Mouse (Mus musculus) liver, postnatal 0 days (tissue): ENCODE results near the gene Pdss2. TPM values are rescaled to one million over a fixed set of nuclear protein-coding genes. Genes with fewer than 3 reads are reported as not detected.

Experiments
- ATAC-seq: fragments of 200-750 bp; cut with Nextera tagmentation; 2 replicates; pipeline ENCODE4 v1.8.0; 2017; ENCODE audit warnings: mild to moderate bottlenecking, moderate library complexity
- DNase-seq: peaks from one replicate; pipeline ENCODE4 v3.0.0-alpha.2; 2016
- H3K27ac ChIP-seq: fragments of 300-500 bp; sonication (generic); 2 replicates; pipeline ENCODE4 v1.5.1; 2014; ENCODE audit warnings: antibody characterized with exemption, moderate library complexity, mild to moderate bottlenecking, low read depth
- H3K27me3 ChIP-seq: fragments of 300-500 bp; sonication (generic); 2 replicates; pipeline ENCODE4 v1.6.1; 2014; ENCODE audit warnings: low read length, control low read depth, mixed read lengths; ENCODE audit not compliant: insufficient read depth
- H3K36me3 ChIP-seq: fragments of 300-500 bp; sonication (generic); replicated peaks from 2 replicates; pipeline ENCODE4 v1.6.1; 2014; ENCODE audit warnings: mild to moderate bottlenecking, control low read depth, low read length, moderate library complexity, mixed read lengths; ENCODE audit not compliant: insufficient read depth
- H3K4me1 ChIP-seq: fragments of 300-500 bp; sonication (generic); 2 replicates; pipeline ENCODE4 v1.6.1; 2014; ENCODE audit warnings: antibody characterized with exemption, mild to moderate bottlenecking, control low read depth; ENCODE audit not compliant: insufficient read depth
- H3K4me2 ChIP-seq: fragments of 300-500 bp; sonication (generic); 2 replicates; pipeline ENCODE4 v1.6.1; 2014; ENCODE audit warnings: low read depth, mild to moderate bottlenecking, low read length, moderate library complexity, mixed read lengths
- H3K4me3 ChIP-seq: fragments of 300-500 bp; sonication (generic); 2 replicates; pipeline ENCODE4 v1.5.1; 2014; ENCODE audit warnings: low read depth, low read length
- H3K9ac ChIP-seq: fragments of 300-500 bp; sonication (generic); replicated peaks from 2 replicates; pipeline ENCODE4 v1.6.1; 2014; ENCODE audit warnings: mild to moderate bottlenecking, moderate library complexity
- H3K9me3 ChIP-seq: fragments of 300-500 bp; sonication (generic); 2 replicates; pipeline ENCODE4 v1.6.1; 2016; ENCODE audit warnings: mild to moderate bottlenecking, control low read depth, low read length, mixed read lengths
- CTCF ChIP-seq: sonication (generic); IDR thresholded peaks from 2 replicates; pipeline ENCODE4 v1.5.1; 2016; ENCODE audit warnings: antibody characterized with exemption, low read depth
- EP300 ChIP-seq: IDR thresholded peaks from 2 replicates; pipeline ENCODE4 v1.6.1; 2016; ENCODE audit warnings: antibody characterized with exemption, low read depth, mild to moderate bottlenecking
- WGBS: fragments of 180-500 bp; shearing (Covaris S2); extraction: QIAGEN DNeasy Blood & Tissue Kit; methylation state at CpG from one replicate; pipeline ENCODE4 v1.1.7; 2014; ENCODE audit not compliant: insufficient replicate concordance; 5-methylcytosine and 5-hydroxymethylcytosine counted together
- polyA plus RNA-seq: library from polyadenylated mRNA; unstranded; fragments of >200 nt; fragmentation: Nextera tagmentation; extraction: Ambion mirVana; gene quantifications from 2 replicates; pipeline ENCODE4 v1.2.1, GENCODE M21; 2015

The Pdss2 gene
- polyA plus RNA-seq, 1 experiment from 2014 or later: 4.5 TPM

DNA sequence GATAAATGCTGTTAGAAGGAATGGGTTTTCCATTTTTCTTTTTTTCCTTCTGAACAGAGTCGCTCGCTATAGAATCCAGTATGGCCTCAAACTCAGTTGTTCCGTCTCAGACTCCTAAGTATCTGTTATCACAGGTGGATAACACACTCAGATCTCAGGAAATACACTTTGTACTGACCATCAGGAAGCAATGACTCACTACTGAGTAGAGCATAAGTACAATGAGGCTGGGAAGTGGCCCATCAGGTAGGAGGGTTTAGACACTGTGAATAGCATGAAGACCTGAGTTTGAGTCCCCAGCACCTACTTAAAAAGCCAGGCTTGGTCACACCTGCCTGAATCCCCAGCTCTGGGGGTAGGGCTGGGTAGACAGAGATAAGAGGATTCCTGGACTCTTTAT is 227.4 kb downstream of the Pdss2 start:
- Histone ChIP-seq H3K36me3 (no peaks in the 10 kb centered on the region), H3K4me1 (0 out of 2 replicates have a peak, but pooled peaks cover 3% of the 10 kb centered on the region), H3K9ac (no peak overlapping the region), H3K4me2 (no peak overlapping the region), H3K27ac (no peak overlapping the region), H3K27me3 (no peaks in the 10 kb centered on the region), H3K4me3 (no peak overlapping the region), H3K9me3 (no peaks in the 10 kb centered on the region)
- ATAC-seq: no peak
- TF ChIP-seq CTCF: no peak
- TF ChIP-seq EP300: no peak
- 87% methylated on average over 3 of the region's 3 CpGs for WGBS
- no peak for DNase-seq

DNA sequence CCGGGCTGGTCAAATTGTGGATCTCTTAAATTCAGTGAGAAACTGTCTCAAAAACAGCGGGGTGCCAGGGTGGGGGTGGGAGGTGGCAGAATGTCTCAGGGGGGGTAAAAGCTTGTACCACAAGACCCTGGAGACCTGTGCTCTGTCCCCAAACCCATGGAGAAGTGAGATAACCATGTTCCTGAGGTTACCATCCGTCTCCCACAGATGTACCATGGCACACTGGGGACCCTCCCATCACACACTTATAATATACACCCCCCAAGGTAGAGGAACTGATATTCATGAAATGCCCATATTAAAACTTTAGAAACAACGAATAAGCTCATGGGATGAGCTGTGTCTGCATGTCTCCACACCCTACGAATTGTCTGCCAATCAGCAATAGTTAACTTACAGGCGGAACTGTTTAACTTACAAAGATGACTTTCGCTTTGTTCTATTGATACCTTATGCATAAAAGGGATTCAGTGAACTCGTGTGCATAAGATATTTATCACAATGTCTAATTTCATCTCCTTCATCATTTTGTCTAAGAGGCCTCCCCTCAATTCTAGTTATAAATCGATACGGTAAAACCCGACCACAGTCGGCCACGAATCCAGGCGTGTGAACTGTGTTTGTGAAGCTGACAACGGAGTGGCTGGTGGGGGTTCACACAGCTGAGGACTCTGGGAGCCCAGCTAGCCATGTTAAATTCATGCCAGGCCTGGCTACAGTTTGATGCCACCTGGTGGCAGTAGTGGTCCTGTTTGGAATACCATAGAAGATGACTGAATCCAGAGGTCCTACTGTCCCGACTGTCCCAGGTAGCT is 230.8 kb downstream of the Pdss2 start:
- Histone ChIP-seq H3K9me3 (no peaks in the 10 kb centered on the region), H3K4me3 (peak overlapping the region; percentile 26), H3K4me2 (peak overlapping the region; percentile 49), H3K36me3 (no peaks in the 10 kb centered on the region), H3K27me3 (no peaks in the 10 kb centered on the region), H3K27ac (no peak overlapping the region), H3K9ac (no peak overlapping the region), H3K4me1 (0 out of 2 replicates have a peak, but pooled peaks cover 3% of the 10 kb centered on the region)
- TF ChIP-seq EP300 (no peak), CTCF (peak; percentile 80)
- ATAC-seq (peak; percentile 91), DNase-seq (peak; percentile 78)
- WGBS: 21% methylated on average over 16 of the region's 16 CpGs

GRCm38 (mm10) chr10:43452663-43452996 is 231.3 kb downstream of the Pdss2 start:
- Histone ChIP-seq H3K27me3 (no peaks in the 10 kb centered on the region), H3K4me2 (peak overlapping the region; percentile 49), H3K9ac (no peak overlapping the region), H3K4me3 (peak overlapping the region; percentile 26; the same call in 1 of the 2 replicates), H3K36me3 (no peaks in the 10 kb centered on the region), H3K4me1 (0 out of 2 replicates have a peak, but pooled peaks cover 3% of the 10 kb centered on the region), H3K27ac (no peak overlapping the region), H3K9me3 (peaks cover 5% of the 10 kb centered on the region; the same call in 1 of the 2 replicates)
- no peak for ATAC-seq
- WGBS: 19% methylated on average over 5 of the region's 5 CpGs
- DNase-seq: no peak
- TF ChIP-seq EP300 (no peak), CTCF (no peak)

GRCm38 (mm10) chr10:43454219-43454618 is 232.9 kb downstream of the Pdss2 start:
- Histone ChIP-seq H3K9ac (no peak overlapping the region), H3K9me3 (peaks cover 5% of the 10 kb centered on the region; the same call in 1 of the 2 replicates), H3K27me3 (no peaks in the 10 kb centered on the region), H3K27ac (no peak overlapping the region), H3K4me1 (0 out of 2 replicates have a peak, but pooled peaks cover 3% of the 10 kb centered on the region), H3K4me2 (no peak overlapping the region), H3K4me3 (no peak overlapping the region), H3K36me3 (no peaks in the 10 kb centered on the region)
- 73% methylated on average over 1 of the region's 1 CpGs for WGBS
- ATAC-seq: no peak
- TF ChIP-seq CTCF (no peak), EP300 (no peak)
- no peak for DNase-seq

DNA sequence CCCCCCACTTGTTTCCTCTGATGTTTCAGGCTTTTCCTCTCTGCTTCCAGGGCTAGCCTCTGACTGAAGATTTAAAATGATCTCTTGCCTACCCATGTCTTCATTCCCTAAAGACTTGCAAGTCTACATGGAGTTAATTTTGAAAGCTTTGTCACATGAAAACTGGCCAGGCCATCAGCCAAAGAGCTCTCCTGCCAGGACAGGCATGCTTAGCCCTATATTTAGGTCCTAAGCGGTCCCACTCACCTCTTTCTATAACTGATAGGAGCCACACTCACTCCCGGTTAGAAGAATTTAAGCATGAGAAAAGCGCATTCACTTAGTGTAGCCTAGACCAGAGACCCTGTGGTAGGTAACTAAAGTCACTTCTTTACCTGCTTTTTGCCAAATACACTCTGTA is 233.4 kb downstream of the Pdss2 start:
- ATAC-seq: no peak
- no peak for TF ChIP-seq CTCF
- TF ChIP-seq EP300: no peak

GRCm38 (mm10) chr10:43462821-43463220 is 241.5 kb downstream of the Pdss2 start:
- ATAC-seq: no peak
- Histone ChIP-seq H3K9me3 (no peaks in the 10 kb centered on the region), H3K36me3 (no peaks in the 10 kb centered on the region), H3K4me3 (no peak overlapping the region), H3K4me2 (no peak overlapping the region), H3K27ac (no peak overlapping the region), H3K4me1 (peaks cover 4% of the 10 kb centered on the region; the same call in 1 of the 2 replicates), H3K9ac (no peak overlapping the region), H3K27me3 (no peaks in the 10 kb centered on the region)
- 65% methylated on average over 5 of the region's 5 CpGs for WGBS
- no peak for DNase-seq
- TF ChIP-seq EP300 (no peak), CTCF (no peak)

More for the DNA sequence above, 233.4 kb downstream of the Pdss2 start:
- H3K9me3 ChIP-seq: peaks cover 5% of the 10 kb centered on the region; the same call in 1 of the 2 replicates
- H3K9ac ChIP-seq: no peak overlapping the region
- no peak overlapping the region for H3K4me2 ChIP-seq
- no peaks in the 10 kb centered on the region for H3K36me3 ChIP-seq
- WGBS: 80% methylated on average over 3 of the region's 3 CpGs
- H3K4me3 ChIP-seq: no peak overlapping the region
- H3K27ac ChIP-seq: no peak overlapping the region
- DNase-seq: no peak
- 0 out of 2 replicates have a peak, but pooled peaks cover 3% of the 10 kb centered on the region for H3K4me1 ChIP-seq
- H3K27me3 ChIP-seq: no peaks in the 10 kb centered on the region
